Mouse (Mus musculus): ENCODE measurements around the gene Dpm3. TPM values are rescaled to one million over a fixed set of nuclear protein-coding genes. Genes with fewer than 3 reads are reported as not detected.
A peak's percentile ranks its signal among the peaks of the same experiment; 100 is the strongest.

The Dpm3 gene
- polyA plus RNA-seq, 1 experiment: 228 TPM

GRCm38 (mm10) chr3:89270891-89271290, 11.7 kb downstream of the Dpm3 start:
- no peak overlapping the region for H3ac ChIP-seq (ENCODE audit: control insufficient read depth, insufficient read length, low read depth)
- peaks cover 29% of the 10 kb centered on the region for H3K36me3 ChIP-seq (ENCODE audit: control insufficient read depth, insufficient read depth)
- no peaks in the 10 kb centered on the region for H3K27me3 ChIP-seq (ENCODE audit: control insufficient read depth, insufficient read depth, insufficient read length)
- peak; percentile 95 for TF ChIP-seq MAX (IDR thresholded peaks at IDR 0.05)
- no peak for TF ChIP-seq USF1 (IDR thresholded peaks at IDR 0.05; ENCODE audit: low read depth)
- peaks cover 8% of the 10 kb centered on the region for H3K79me3 ChIP-seq (ENCODE audit: low read depth)
- H3K4me3 ChIP-seq (ENCODE audit: insufficient read depth, poor library complexity, severe bottlenecking): no peak overlapping the region
- H3K79me2 ChIP-seq (ENCODE audit: control insufficient read depth, insufficient read depth): peaks cover 38% of the 10 kb centered on the region

DNA sequence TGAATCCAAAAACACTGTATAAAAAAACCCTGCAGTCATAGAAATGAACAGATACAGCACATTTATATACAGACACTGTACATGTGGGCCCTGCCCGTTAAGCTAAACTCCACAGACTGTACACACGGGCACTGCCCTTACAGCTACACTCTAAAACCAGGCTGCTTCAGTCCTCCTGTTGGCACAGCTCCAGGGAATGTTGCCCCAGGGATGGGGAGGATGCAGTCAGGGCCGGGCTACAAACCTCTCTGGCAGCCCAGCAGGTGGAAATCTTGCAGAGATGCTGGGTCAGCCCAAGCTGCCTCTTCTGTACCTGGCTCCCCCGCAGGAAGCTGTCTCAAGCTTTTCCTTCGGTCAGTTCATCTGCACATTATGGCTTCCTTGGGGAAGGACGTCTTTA, 12.6 kb downstream of the Dpm3 start:
- Histone ChIP-seq H3K79me2 (ENCODE audit: control insufficient read depth, insufficient read depth) (peaks cover 40% of the 10 kb centered on the region), H3K27me3 (ENCODE audit: control insufficient read depth, insufficient read depth, insufficient read length) (no peaks in the 10 kb centered on the region), H3K4me3 (ENCODE audit: insufficient read depth, poor library complexity, severe bottlenecking) (no peak overlapping the region), H3ac (ENCODE audit: control insufficient read depth, insufficient read length, low read depth) (no peak overlapping the region), H3K36me3 (ENCODE audit: control insufficient read depth, insufficient read depth) (peaks cover 29% of the 10 kb centered on the region), H3K79me3 (ENCODE audit: low read depth) (peaks cover 7% of the 10 kb centered on the region)
- no peak for TF ChIP-seq CEBPB (IDR thresholded peaks at IDR 0.05; ENCODE audit: low read depth)
- TF ChIP-seq FOSL1 (IDR thresholded peaks at IDR 0.05; ENCODE audit: insufficient read depth, low read length, poor library complexity, severe bottlenecking): no peak

DNA sequence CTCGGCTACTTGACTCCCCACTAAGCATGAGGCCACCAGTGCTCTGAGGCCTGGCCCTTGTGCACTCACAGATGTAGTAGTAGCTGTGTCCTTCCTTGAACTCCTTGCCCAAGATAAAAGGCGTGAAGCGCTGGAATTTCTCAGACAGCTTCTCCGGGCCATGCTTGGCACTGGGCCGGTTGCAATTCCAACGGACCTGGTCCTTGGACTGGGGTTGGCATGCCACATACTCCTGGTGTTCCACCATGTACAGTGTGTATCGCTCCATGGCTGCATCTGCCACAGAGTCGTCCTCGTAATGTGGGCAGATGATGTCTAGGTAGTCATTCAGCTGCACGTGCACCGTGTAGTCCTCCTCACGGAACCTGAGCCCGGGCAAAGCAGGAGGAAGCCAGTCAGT, 16.9 kb downstream of the Dpm3 start:
- no peak overlapping the region for H3K4me3 ChIP-seq (ENCODE audit: insufficient read depth, poor library complexity, severe bottlenecking)
- peaks cover 32% of the 10 kb centered on the region for H3K79me2 ChIP-seq (ENCODE audit: control insufficient read depth, insufficient read depth)
- H3K27me3 ChIP-seq (ENCODE audit: control insufficient read depth, insufficient read depth, insufficient read length): no peaks in the 10 kb centered on the region
- H3K36me3 ChIP-seq (ENCODE audit: control insufficient read depth, insufficient read depth): peaks cover 21% of the 10 kb centered on the region
- H3K79me3 ChIP-seq (ENCODE audit: low read depth): peaks cover 12% of the 10 kb centered on the region
- TF ChIP-seq FOSL1 (IDR thresholded peaks at IDR 0.05; ENCODE audit: insufficient read depth, low read length, poor library complexity, severe bottlenecking) (no peak), MYOG (IDR thresholded peaks at IDR 0.05; ENCODE audit: control insufficient read depth, extremely low read depth, insufficient read length) (no peak), MYOD1 (IDR thresholded peaks at IDR 0.05; ENCODE audit: control insufficient read depth, insufficient read length, low read depth) (no peak), CTCF (IDR thresholded peaks at IDR 0.05; ENCODE audit: control insufficient read depth, insufficient read depth, insufficient read length) (no peak), USF1 (IDR thresholded peaks at IDR 0.05; ENCODE audit: low read depth) (no peak), MAX (IDR thresholded peaks at IDR 0.05) (no peak), CEBPB (IDR thresholded peaks at IDR 0.05; ENCODE audit: low read depth) (no peak)
- no peak overlapping the region for H3ac ChIP-seq (ENCODE audit: control insufficient read depth, insufficient read length, low read depth)

GRCm38 (mm10) chr3:89277281-89278021, 18.3 kb downstream of the Dpm3 start:
- Histone ChIP-seq H3K27me3 (ENCODE audit: control insufficient read depth, insufficient read depth, insufficient read length) (no peaks in the 10 kb centered on the region), H3K36me3 (ENCODE audit: control insufficient read depth, insufficient read depth) (peaks cover 13% of the 10 kb centered on the region), H3K79me2 (ENCODE audit: control insufficient read depth, insufficient read depth) (peaks cover 32% of the 10 kb centered on the region), H3K79me3 (ENCODE audit: low read depth) (peaks cover 12% of the 10 kb centered on the region), H3K4me3 (ENCODE audit: insufficient read depth, poor library complexity, severe bottlenecking) (peak overlapping the region; percentile 45), H3ac (ENCODE audit: control insufficient read depth, insufficient read length, low read depth) (peak overlapping the region; percentile 87)
- TF ChIP-seq MYOD1 (IDR thresholded peaks at IDR 0.05; ENCODE audit: control insufficient read depth, insufficient read length, low read depth) (no peak), USF1 (IDR thresholded peaks at IDR 0.05; ENCODE audit: low read depth) (no peak), CEBPB (IDR thresholded peaks at IDR 0.05; ENCODE audit: low read depth) (no peak), MYOG (IDR thresholded peaks at IDR 0.05; ENCODE audit: control insufficient read depth, extremely low read depth, insufficient read length) (no peak), FOSL1 (IDR thresholded peaks at IDR 0.05; ENCODE audit: insufficient read depth, low read length, poor library complexity, severe bottlenecking) (no peak), CTCF (IDR thresholded peaks at IDR 0.05; ENCODE audit: control insufficient read depth, insufficient read depth, insufficient read length) (no peak), MAX (IDR thresholded peaks at IDR 0.05) (no peak)

DNA sequence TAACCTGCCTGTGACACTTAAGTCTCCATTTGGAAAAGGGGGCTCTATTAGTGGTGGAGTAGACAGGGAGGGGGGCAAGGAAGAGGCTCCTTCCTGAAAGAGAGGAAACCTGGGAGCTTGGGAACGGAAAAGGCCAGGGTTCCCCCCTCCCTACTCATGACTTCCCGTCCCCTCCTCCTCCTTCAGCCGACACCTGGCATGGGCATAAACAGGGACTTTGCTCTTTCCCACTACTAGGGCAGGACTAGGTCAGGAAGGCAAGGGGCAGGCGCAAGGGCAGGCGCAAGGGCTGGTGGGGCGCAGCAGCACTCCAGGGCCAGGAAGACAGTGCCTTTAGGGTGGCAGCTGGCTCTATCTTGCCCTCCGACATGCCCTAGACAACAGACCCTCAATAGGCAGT, 18.9 kb downstream of the Dpm3 start:
- Histone ChIP-seq H3K79me2 (ENCODE audit: control insufficient read depth, insufficient read depth) (peaks cover 32% of the 10 kb centered on the region), H3K79me3 (ENCODE audit: low read depth) (peaks cover 12% of the 10 kb centered on the region), H3K36me3 (ENCODE audit: control insufficient read depth, insufficient read depth) (peaks cover 8% of the 10 kb centered on the region), H3K4me3 (ENCODE audit: insufficient read depth, poor library complexity, severe bottlenecking) (peak overlapping the region; percentile 45), H3ac (ENCODE audit: control insufficient read depth, insufficient read length, low read depth) (peak overlapping the region; percentile 87), H3K27me3 (ENCODE audit: control insufficient read depth, insufficient read depth, insufficient read length) (no peaks in the 10 kb centered on the region)
- TF ChIP-seq CEBPB (IDR thresholded peaks at IDR 0.05; ENCODE audit: low read depth) (no peak), CTCF (IDR thresholded peaks at IDR 0.05; ENCODE audit: control insufficient read depth, insufficient read depth, insufficient read length) (no peak), MAX (IDR thresholded peaks at IDR 0.05) (no peak), FOSL1 (IDR thresholded peaks at IDR 0.05; ENCODE audit: insufficient read depth, low read length, poor library complexity, severe bottlenecking) (no peak), MYOD1 (IDR thresholded peaks at IDR 0.05; ENCODE audit: control insufficient read depth, insufficient read length, low read depth) (no peak), MYOG (IDR thresholded peaks at IDR 0.05; ENCODE audit: control insufficient read depth, extremely low read depth, insufficient read length) (no peak), USF1 (IDR thresholded peaks at IDR 0.05; ENCODE audit: low read depth) (no peak)

- Histone ChIP-seq H3K27me3 (ENCODE audit: control insufficient read depth, insufficient read depth, insufficient read length) (no peaks in the 10 kb centered on the region), H3K36me3 (ENCODE audit: control insufficient read depth, insufficient read depth) (peaks cover 8% of the 10 kb centered on the region), H3K4me3 (ENCODE audit: insufficient read depth, poor library complexity, severe bottlenecking) (peak overlapping the region; percentile 45), H3K79me2 (ENCODE audit: control insufficient read depth, insufficient read depth) (peaks cover 32% of the 10 kb centered on the region), H3K79me3 (ENCODE audit: low read depth) (peaks cover 12% of the 10 kb centered on the region), H3ac (ENCODE audit: control insufficient read depth, insufficient read length, low read depth) (peak overlapping the region; percentile 87)
- TF ChIP-seq MAX (IDR thresholded peaks at IDR 0.05) (no peak), FOSL1 (IDR thresholded peaks at IDR 0.05; ENCODE audit: insufficient read depth, low read length, poor library complexity, severe bottlenecking) (no peak), CTCF (IDR thresholded peaks at IDR 0.05; ENCODE audit: control insufficient read depth, insufficient read depth, insufficient read length) (no peak), USF1 (IDR thresholded peaks at IDR 0.05; ENCODE audit: low read depth) (no peak), MYOG (IDR thresholded peaks at IDR 0.05; ENCODE audit: control insufficient read depth, extremely low read depth, insufficient read length) (no peak), CEBPB (IDR thresholded peaks at IDR 0.05; ENCODE audit: low read depth) (no peak), MYOD1 (IDR thresholded peaks at IDR 0.05; ENCODE audit: control insufficient read depth, insufficient read length, low read depth) (no peak)
Measured at GRCm38 (mm10) chr3:89278643-89279042, 19.5 kb downstream of the Dpm3 start.
